Mouse (Mus musculus) kidney, embryonic 14.5 days (tissue): ENCODE data around the gene Mc1r. TPM values are rescaled to one million over a fixed set of nuclear protein-coding genes. Genes with fewer than 3 reads are reported as not detected.
A peak's percentile ranks its signal among the peaks of the same experiment; 100 is the strongest.
"Not testable (repeated sequence)": the region's sequence is repeated elsewhere in the genome, so short reads cannot be mapped to it uniquely, and the experiment has no call there.

Experiments
- ATAC-seq: fragments of 200-750 bp; cut with Nextera tagmentation; 2 replicates; pipeline ENCODE4 v1.8.0; 2017; ENCODE audit warnings: moderate number of reproducible peaks, mild to moderate bottlenecking, moderate TSS enrichment, moderate library complexity; ENCODE audit not compliant: low FRiP score, low TSS enrichment
- H3K27ac ChIP-seq: fragments of 300-500 bp; sonication (generic); 2 replicates; pipeline ENCODE4 v1.5.1; 2014; ENCODE audit warnings: low read depth, mild to moderate bottlenecking, low read length, moderate library complexity, mixed read lengths
- H3K27me3 ChIP-seq: fragments of 300-500 bp; sonication (generic); 2 replicates; pipeline ENCODE4 v1.6.1; 2014; ENCODE audit warnings: mild to moderate bottlenecking, low read length; ENCODE audit not compliant: control insufficient read depth, insufficient read depth
- H3K36me3 ChIP-seq: fragments of 300-500 bp; sonication (generic); 2 replicates; pipeline ENCODE4 v1.6.1; 2014; ENCODE audit warnings: low read length, mixed read lengths; ENCODE audit not compliant: control insufficient read depth, insufficient read depth
- H3K4me1 ChIP-seq: fragments of 300-500 bp; sonication (generic); 2 replicates; pipeline ENCODE4 v1.6.1; 2014; ENCODE audit warnings: low read length, mixed read lengths; ENCODE audit not compliant: control insufficient read depth, insufficient read depth
- H3K4me2 ChIP-seq: fragments of 300-500 bp; sonication (generic); replicated peaks from 2 replicates; pipeline ENCODE4 v1.6.1; 2014; ENCODE audit warnings: low read depth, mild to moderate bottlenecking, low read length
- H3K4me3 ChIP-seq: fragments of 300-500 bp; sonication (generic); 2 replicates; pipeline ENCODE4 v1.5.1; 2014; ENCODE audit warnings: mild to moderate bottlenecking, low read length
- H3K9ac ChIP-seq: fragments of 300-500 bp; sonication (generic); 2 replicates; pipeline ENCODE4 v1.6.1; 2014; ENCODE audit warnings: low read depth, mild to moderate bottlenecking, low read length, moderate library complexity
- H3K9me3 ChIP-seq: fragments of 300-500 bp; sonication (generic); 2 replicates; pipeline ENCODE4 v1.6.1; 2016; ENCODE audit warnings: low read length; ENCODE audit not compliant: control insufficient read depth
- WGBS: fragments of 180-500 bp; shearing (Covaris S2); extraction: QIAGEN DNeasy Blood & Tissue Kit; methylation state at CpG from one replicate; pipeline ENCODE4 v1.1.7; 2014; 5-methylcytosine and 5-hydroxymethylcytosine counted together
- polyA plus RNA-seq: library from polyadenylated mRNA; unstranded; fragments of >200 nt; fragmentation: Nextera tagmentation; extraction: Ambion mirVana; gene quantifications from 2 replicates; pipeline ENCODE4 v1.2.1, GENCODE M21; 2014

Gene Mc1r
- polyA plus RNA-seq, 1 experiment from 2014 or later = not detected

DNA sequence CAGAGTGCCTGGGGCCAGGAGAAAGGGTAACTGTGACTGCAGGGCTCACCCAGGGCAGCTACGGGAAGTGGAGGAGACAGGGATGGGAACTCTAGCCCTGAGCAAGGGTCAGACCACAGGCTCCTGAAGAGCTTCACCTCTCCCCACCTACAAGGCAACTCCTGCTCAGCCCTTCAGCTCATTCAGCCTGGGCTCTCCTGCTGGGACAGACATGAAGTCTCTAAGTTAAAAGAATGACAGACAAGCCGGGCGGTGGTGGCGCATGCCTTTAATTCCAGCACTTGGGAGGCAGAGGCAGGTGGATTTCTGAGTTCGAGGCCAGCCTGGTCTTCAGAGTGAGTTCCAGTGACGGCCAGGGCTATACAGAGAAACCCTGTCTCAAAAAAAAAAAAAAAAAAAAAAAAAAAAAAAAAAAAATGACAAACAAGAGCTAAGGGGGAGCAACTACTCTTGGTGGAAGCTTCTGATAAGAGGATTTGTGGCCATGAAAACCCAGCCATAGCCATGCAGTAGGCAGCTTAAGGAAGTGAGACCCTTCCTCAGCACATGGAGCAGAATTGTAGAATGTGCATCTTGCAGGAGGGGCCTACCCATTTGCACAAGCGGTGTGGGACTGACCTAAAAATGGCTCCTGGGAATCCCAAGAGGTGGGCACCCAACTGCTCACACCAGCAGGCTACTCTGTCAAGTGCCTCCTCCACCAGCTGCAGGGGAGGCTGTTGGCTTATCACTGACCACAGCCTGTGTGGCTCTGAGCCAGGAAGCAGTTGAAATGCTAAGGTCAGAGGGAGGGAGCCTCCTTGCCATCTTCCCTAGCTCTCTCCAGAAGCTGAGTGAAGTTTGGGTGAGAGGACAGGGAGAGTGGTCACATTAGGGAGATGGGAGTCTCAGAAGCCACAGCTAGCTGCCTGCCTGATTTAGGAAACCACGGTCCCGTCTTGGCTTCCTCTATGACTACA lies 2.0 kb downstream of the Mc1r start:
- no peak for ATAC-seq
- Histone ChIP-seq H3K27me3 (peaks cover 45% of the 10 kb centered on the region), H3K4me2 (no peak overlapping the region), H3K4me1 (peaks cover 6% of the 10 kb centered on the region; the same call in 1 of the 2 replicates), H3K9ac (no peak overlapping the region), H3K9me3 (no peaks in the 10 kb centered on the region), H3K4me3 (no peak overlapping the region), H3K27ac (no peak overlapping the region), H3K36me3 (no peaks in the 10 kb centered on the region)
- WGBS = 78% methylated on average over 9 of the region's 9 CpGs

DNA sequence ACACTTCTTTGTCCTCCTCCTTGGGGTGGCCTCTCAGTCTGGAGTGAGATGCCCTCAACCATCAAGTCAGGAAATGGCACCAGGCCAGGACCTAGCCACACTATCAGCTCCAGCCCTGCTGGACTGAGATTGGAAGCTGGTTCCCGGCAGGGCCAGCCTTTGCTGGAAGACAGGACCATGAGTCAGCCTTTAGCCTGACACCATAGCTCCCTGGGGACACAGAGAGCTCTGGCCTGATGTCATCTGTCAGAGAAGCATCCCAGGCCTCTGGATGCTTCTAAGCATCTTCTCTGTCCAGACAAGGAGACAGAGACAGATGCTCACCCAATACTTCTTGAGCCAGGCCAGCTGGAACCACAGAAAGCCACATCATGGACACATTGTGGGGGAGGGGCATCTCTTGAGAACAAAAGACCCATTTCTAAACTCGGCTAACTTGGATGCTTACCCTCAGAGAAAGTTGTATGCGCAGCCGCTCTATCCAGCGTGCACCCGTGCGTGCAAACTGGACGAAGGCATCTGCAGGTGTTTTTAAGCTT lies 3.2 kb downstream of the Mc1r start:
- H3K4me2 ChIP-seq = no peak overlapping the region
- H3K27me3 ChIP-seq = peaks cover 45% of the 10 kb centered on the region

GRCm38 (mm10) chr8:123410788-123411187 lies 3.9 kb downstream of the Mc1r start:
- Histone ChIP-seq H3K27me3 (peaks cover 44% of the 10 kb centered on the region), H3K9ac (peak overlapping the region; percentile 18; the same call in 1 of the 2 replicates), H3K4me1 (peaks cover 6% of the 10 kb centered on the region; the same call in 1 of the 2 replicates), H3K4me3 (peak overlapping the region; percentile 32), H3K9me3 (no peaks in the 10 kb centered on the region), H3K36me3 (no peaks in the 10 kb centered on the region), H3K27ac (no peak overlapping the region), H3K4me2 (peak overlapping the region; percentile 53)
- no peak for ATAC-seq
- WGBS = 9% methylated on average over 11 of the region's 11 CpGs

More for the DNA sequence above, 3.2 kb downstream of the Mc1r start:
- H3K4me3 ChIP-seq = no peak overlapping the region
- no peak overlapping the region; the same call in 1 of the 2 replicates for H3K27ac ChIP-seq
- ATAC-seq = peak; percentile 10; the same call in 1 of the 2 replicates
- H3K36me3 ChIP-seq = no peaks in the 10 kb centered on the region
- H3K9me3 ChIP-seq = no peaks in the 10 kb centered on the region
- H3K9ac ChIP-seq = no peak overlapping the region
- 59% methylated on average over 8 of the region's 8 CpGs for WGBS
- H3K4me1 ChIP-seq = peaks cover 6% of the 10 kb centered on the region; the same call in 1 of the 2 replicates

DNA sequence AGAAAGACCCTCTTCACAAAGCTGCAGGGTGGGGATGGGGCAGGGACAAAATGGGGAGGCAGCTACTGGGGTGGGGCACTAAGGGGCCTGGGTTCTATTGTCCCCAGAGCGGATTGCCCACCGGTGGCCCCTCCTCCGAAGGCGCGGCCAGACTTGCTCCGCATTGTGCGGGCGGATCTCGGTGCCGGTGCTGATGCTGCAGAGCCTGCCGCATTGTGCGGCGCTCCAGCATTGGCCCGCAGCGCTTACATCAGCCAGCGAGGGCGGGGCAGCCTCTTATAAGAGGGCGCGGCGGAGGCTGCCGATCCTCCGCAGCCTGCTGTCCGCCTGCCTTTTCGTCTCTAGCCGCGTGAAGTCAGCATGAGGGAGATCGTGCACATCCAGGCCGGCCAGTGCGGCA lies 4.3 kb downstream of the Mc1r start, which contains the start of gene Tubb3:
TSS of gene Tubb3 (plus strand) at position 179 of the 400 bp plus-strand sequence.
- peaks cover 44% of the 10 kb centered on the region for H3K27me3 ChIP-seq
- peak; percentile 80 for ATAC-seq
- H3K36me3 ChIP-seq = no peaks in the 10 kb centered on the region
- peaks cover 6% of the 10 kb centered on the region; the same call in 1 of the 2 replicates for H3K4me1 ChIP-seq
- H3K4me2 ChIP-seq = peak within 1 kb of the TSS; percentile 53
- WGBS = under 1% methylated on average over 27 of the region's 29 CpGs
- no peak within 1 kb of the TSS for H3K27ac ChIP-seq
- peak within 1 kb of the TSS; percentile 18; the same call in 1 of the 2 replicates for H3K9ac ChIP-seq
- H3K4me3 ChIP-seq = peak within 1 kb of the TSS; percentile 32
- no peaks in the 10 kb centered on the region for H3K9me3 ChIP-seq

DNA sequence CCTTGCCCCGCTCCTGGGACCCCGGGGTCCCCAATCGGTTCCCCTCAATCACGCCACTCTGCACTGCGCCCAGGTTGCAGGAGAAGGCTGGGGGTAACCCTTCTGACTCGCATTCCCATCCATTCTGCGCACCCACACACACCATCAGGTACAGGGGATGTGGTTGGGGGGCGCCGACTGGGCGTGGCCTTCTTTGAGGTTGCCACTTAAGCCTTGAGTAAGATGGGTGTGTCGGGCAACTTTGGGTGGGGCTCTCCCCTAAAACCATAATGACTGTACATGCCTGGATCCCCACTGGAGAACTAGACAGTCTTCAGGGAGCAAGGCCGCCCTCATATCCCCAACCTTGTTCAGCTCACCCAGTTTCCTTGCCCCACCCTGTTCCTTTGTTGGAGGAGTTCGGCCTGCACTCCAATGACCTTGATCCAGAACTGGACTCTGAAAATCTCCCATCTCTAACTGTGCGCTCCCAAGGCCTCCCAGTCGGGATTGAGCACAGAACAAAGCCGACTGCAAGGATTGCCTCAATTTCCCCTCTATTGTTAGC lies 4.9 kb downstream of the Mc1r start:
- ATAC-seq = peak; percentile 29; the same call in 1 of the 2 replicates
- peaks cover 44% of the 10 kb centered on the region for H3K27me3 ChIP-seq
- H3K9me3 ChIP-seq = no peaks in the 10 kb centered on the region
- no peak overlapping the region for H3K27ac ChIP-seq
- H3K4me2 ChIP-seq = peak overlapping the region; percentile 53
- H3K4me1 ChIP-seq = peaks cover 6% of the 10 kb centered on the region; the same call in 1 of the 2 replicates
- peak overlapping the region; percentile 18; the same call in 1 of the 2 replicates for H3K9ac ChIP-seq
- H3K36me3 ChIP-seq = no peaks in the 10 kb centered on the region
- WGBS = 8% methylated on average over 16 of the region's 16 CpGs
- peak overlapping the region; percentile 32 for H3K4me3 ChIP-seq

- H3K4me3 ChIP-seq = no peak overlapping the region
- peaks cover 44% of the 10 kb centered on the region for H3K27me3 ChIP-seq
- H3K36me3 ChIP-seq = no peaks in the 10 kb centered on the region
- H3K9ac ChIP-seq = no peak overlapping the region
- no peak overlapping the region for H3K27ac ChIP-seq
- ATAC-seq = no peak
- no peak overlapping the region for H3K4me2 ChIP-seq
- no peaks in the 10 kb centered on the region for H3K9me3 ChIP-seq
- H3K4me1 ChIP-seq = peaks cover 6% of the 10 kb centered on the region; the same call in 1 of the 2 replicates
- 1% methylated on average over 12 of the region's 12 CpGs for WGBS
These were observed 5.8 kb downstream of the Mc1r start for GRCm38 (mm10) chr8:123412560-123413170.

GRCm38 (mm10) chr8:123414255-123414654 lies 7.3 kb downstream of the Mc1r start:
- no peak overlapping the region for H3K4me3 ChIP-seq
- no peak overlapping the region for H3K9ac ChIP-seq
- peaks cover 6% of the 10 kb centered on the region; the same call in 1 of the 2 replicates for H3K4me1 ChIP-seq
- H3K36me3 ChIP-seq = no peaks in the 10 kb centered on the region
- no peak for ATAC-seq
- no peak overlapping the region for H3K4me2 ChIP-seq
- no peak overlapping the region for H3K27ac ChIP-seq
- no peaks in the 10 kb centered on the region for H3K9me3 ChIP-seq
- 11% methylated on average over 9 of the region's 9 CpGs for WGBS
- peaks cover 44% of the 10 kb centered on the region for H3K27me3 ChIP-seq

- H3K36me3 ChIP-seq, H3K4me2 ChIP-seq, H3K27ac ChIP-seq, H3K9ac ChIP-seq, ATAC-seq, H3K9me3 ChIP-seq, H3K4me3 ChIP-seq, H3K4me1 ChIP-seq: not testable (repeated sequence)
- 79% methylated on average over 5 of the region's 5 CpGs for WGBS
- peaks cover 40% of the 10 kb centered on the region for H3K27me3 ChIP-seq
These were observed 8.2 kb downstream of the Mc1r start for GRCm38 (mm10) chr8:123414997-123415696.
